11 mouse cellular contexts compared by ENCODE assay signal in the genomic region with DNA sequence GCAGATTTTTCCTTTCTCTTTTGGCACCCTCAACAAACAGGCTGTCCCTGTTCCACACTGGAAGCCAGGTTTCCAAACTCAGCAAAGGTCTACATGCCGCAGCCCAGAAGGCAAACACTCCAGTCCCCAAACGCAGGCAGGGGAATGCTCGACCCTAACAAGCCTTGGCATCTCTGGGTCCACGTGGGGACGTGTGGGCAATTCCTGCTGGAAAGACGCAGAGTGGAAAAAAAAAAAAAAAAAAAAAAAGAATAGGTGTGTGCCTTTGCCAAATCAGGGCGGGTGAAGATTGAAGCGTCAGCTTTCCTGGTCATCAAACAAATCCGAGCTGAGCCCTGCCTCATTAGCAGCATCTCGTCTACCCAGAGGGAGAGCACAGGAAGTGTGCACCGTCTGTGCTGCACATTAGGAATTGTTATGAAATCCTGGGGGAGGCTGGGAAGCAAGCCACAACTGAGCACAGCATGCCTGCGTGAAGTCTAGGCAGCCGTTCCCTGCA.
DNase-seq lines count a peak whose midpoint lies in the region; ATAC-seq lines count a peak whose summit lies in the region.
"Had no signal": no experiment of that assay in that cellular context is flagged by ENCODE, and none has a peak within 500 bp of the region (broad histone marks: within the 10 kb centered on the region; RNA-seq: fewer than 3 reads in every experiment).

No protein-coding gene starts in this region.

- H3K9me3 ChIP-seq in kidney, embryonic 14.5 days (ENCODE audit: control insufficient read depth, low read length), result no peaks in the 10 kb centered on the region
- H3K9me3 ChIP-seq in embryonic facial prominence, embryonic 12.5 days, result no peaks in the 10 kb centered on the region
- H3K9me3 ChIP-seq: G1E had no signal

- no peaks in the 10 kb centered on the region for H3K27me3 ChIP-seq in kidney, embryonic 14.5 days (ENCODE audit: control insufficient read depth, insufficient read depth, low read length)
- no peaks in the 10 kb centered on the region for H3K27me3 ChIP-seq in embryonic facial prominence, embryonic 12.5 days

- H3K4me3 ChIP-seq in kidney, embryonic 14.5 days (ENCODE audit: low read length), result no peak overlapping the region
- H3K4me3 ChIP-seq in embryonic facial prominence, embryonic 12.5 days, result no peak overlapping the region
- H3K4me3 ChIP-seq: erythroblast, embryonic 14.5 days had no signal

- no peak for DNase-seq in kidney, adult 9 months
- peak; percentile 16 for DNase-seq in heart, postnatal 4 days
- DNase-seq in lung, adult 18-20 months, result peak; percentile 4 to 12
- DNase-seq in skeletal muscle tissue, adult 2 months (ENCODE audit: low read depth, low spot score), result peak; percentile 49
- DNase-seq in thymus, postnatal 25 days, result no peak

- H3K27ac ChIP-seq in kidney, embryonic 14.5 days (ENCODE audit: low read depth, low read length), result no peak overlapping the region
- H3K27ac ChIP-seq in embryonic facial prominence, embryonic 12.5 days, result no peak overlapping the region
- H3K27ac ChIP-seq: macrophage had no signal

- no peaks in the 10 kb centered on the region for H3K36me3 ChIP-seq in kidney, embryonic 14.5 days (ENCODE audit: control insufficient read depth, insufficient read depth, low read length)
- H3K36me3 ChIP-seq in embryonic facial prominence, embryonic 12.5 days, result no peaks in the 10 kb centered on the region
- H3K36me3 ChIP-seq: G1E had no signal

- WGBS in kidney, embryonic 14.5 days, result 55% methylated on average over 13 of the region's 13 CpGs
- 47% methylated on average over 13 of the region's 13 CpGs for WGBS in embryonic facial prominence, embryonic 12.5 days

- H3K4me1 ChIP-seq in kidney, embryonic 14.5 days (ENCODE audit: control insufficient read depth, insufficient read depth, low read length), result no peaks in the 10 kb centered on the region
- H3K4me1 ChIP-seq in embryonic facial prominence, embryonic 12.5 days, result 0 out of 2 replicates have a peak, but pooled peaks cover 2% of the 10 kb centered on the region

- no peak overlapping the region for H3K4me2 ChIP-seq in kidney, embryonic 14.5 days (replicated peaks; ENCODE audit: low read depth, low read length)
- H3K4me2 ChIP-seq in embryonic facial prominence, embryonic 12.5 days (replicated peaks), result no peak overlapping the region

- H3K9ac ChIP-seq in kidney, embryonic 14.5 days (ENCODE audit: low read depth, low read length), result no peak overlapping the region
- no peak overlapping the region for H3K9ac ChIP-seq in embryonic facial prominence, embryonic 12.5 days

- ATAC-seq in kidney, embryonic 14.5 days (ENCODE audit: low FRiP score, low TSS enrichment), result peak; percentile 43; the same call in 1 of the 2 replicates
- peak; percentile 69; the same call in 1 of the 2 replicates for ATAC-seq in embryonic facial prominence, embryonic 12.5 days (ENCODE audit: insufficient number of reproducible peaks, insufficient read depth, low FRiP score, low TSS enrichment)
- no peak for ATAC-seq in megakaryocyte-erythroid progenitor cell, adult 5-6 weeks (replicated peaks; ENCODE audit: low FRiP score, low TSS enrichment, poor library complexity, severe bottlenecking)

Comparison
In these comparisons a context has a peak if more than half of its experiments do, and no peak if none do; other contexts are left out.
1. DNase-seq: peak in heart, postnatal 4 days (single experiment), lung, adult 18-20 months (2 of 2) and skeletal muscle tissue, adult 2 months (single experiment); none in kidney, adult 9 months (single experiment) and thymus, postnatal 25 days (single experiment).